Mouse (Mus musculus) naive thymus-derived CD4-positive, alpha-beta T cell, adult 2 months (primary cell): ENCODE measurements around the gene Cul4b.
"Not testable (repeated sequence)": the region's sequence is repeated elsewhere in the genome, so short reads cannot be mapped to it uniquely, and the experiment has no call there.

Experiments
- DNase-seq: peaks from one replicate; pipeline ENCODE4 v3.0.0-alpha.2; 2011; ENCODE audit warnings: low read depth

Cul4b gene

DNA sequence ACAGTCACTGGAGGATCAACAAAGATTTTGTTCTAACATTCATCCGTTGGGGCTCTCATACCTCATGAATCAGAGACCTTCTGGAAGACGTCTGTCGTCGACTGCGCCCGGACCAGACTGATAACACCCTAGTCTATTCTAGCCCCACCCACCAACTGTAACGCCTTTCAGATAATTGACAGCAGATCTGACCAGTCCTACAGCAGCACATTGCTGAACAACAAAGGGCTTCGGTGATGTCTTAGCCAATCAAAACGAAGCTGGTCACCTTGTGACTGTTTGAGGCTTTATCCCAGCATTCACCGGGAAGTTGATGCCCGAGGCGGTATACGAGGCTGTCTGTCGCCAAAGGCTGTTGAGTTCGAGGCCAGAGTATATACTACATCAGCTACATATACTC, at the start of gene Cul4b:
Cul4b (minus strand) TSS at position 119 of the 400 bp plus-strand sequence.
- DNase-seq: no peak

DNA sequence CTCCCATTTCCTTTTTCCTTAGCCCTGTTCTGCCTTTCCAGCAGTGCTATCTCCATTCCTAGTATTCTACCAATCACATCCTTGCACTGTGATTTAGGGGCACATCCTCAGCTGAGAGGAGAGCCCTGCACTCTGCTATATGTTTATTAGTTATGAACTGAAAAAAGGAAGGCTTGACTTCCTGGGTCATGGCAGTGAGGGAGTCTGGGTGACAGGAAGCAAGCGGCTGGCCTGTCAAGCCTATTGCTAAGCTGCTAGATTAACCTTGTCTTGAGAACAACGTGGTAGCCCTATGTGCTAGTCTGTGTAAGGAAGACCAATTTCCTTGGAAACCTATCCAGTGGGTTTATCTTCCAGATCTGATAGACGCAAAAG, 25.0 kb upstream of the Cul4b start:
- DNase-seq: peak; percentile 53

GRCm38 (mm10) chrX:38600177-38600994, 24.4 kb upstream of the Cul4b start, which contains the start of gene Mcts1:
Gene Mcts1, plus strand, starts transcription at chrX:38600578.
- DNase-seq: peak; percentile 85

DNA sequence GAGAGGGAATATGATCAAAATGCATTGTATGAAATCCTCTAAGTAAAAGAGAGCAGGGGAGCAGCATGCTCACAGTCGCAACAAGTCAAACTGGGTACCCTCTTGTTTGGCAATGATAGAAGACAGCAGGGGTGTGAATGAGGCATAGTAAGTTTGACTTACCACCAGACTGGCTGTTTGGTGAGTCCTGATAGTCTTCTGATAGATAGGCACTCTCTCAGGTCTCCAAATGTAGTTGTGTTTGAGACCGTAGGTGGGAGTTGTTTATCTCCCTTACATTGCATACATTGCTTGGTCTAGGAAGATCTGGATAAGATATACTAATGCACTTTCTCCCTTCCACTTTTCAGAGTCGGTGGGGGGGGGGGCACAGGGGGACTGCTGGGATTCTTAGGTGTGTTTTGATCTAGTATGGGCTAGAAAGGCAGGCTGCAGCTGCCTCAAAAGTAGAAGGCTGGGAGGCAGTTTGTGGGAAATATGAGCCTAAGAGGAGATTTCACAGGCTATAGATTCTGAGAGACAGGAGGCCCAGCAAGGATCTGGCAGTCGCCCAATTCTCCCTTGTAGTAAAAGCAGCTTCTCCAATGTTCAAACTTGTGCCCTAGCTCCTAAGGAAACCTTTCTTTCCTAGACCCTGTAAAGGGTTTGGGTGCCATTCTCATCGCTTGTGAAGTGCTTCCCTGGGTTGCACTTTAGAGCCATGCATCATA, 17.3 kb upstream of the Cul4b start:
- no peak for DNase-seq

GRCm38 (mm10) chrX:38591749-38592148, 15.8 kb upstream of the Cul4b start:
- no peak for DNase-seq

GRCm38 (mm10) chrX:38589827-38590226, 13.8 kb upstream of the Cul4b start:
- DNase-seq: no peak

- no peak for DNase-seq
Observed at GRCm38 (mm10) chrX:38583261-38583660, 7.3 kb upstream of the Cul4b start.

DNA sequence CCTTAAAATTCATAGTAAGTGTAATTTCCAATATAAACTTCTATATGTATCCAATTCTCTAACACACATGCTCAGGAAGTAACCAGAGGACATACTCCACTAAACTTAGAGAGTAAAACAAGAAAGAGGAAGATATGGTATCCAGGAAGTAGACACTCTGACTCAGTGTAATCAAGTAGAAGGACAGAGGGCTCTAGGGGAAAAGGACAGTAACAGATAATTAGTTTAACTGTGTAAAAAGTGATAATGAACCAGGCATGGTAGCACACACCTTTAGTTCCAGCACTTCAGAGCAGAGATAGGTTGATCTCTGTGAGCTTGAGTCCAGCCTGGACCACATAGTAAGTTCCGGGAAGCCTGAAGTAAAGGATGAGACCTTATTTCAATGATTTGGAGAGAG, 5.1 kb upstream of the Cul4b start:
- DNase-seq: no peak

DNA sequence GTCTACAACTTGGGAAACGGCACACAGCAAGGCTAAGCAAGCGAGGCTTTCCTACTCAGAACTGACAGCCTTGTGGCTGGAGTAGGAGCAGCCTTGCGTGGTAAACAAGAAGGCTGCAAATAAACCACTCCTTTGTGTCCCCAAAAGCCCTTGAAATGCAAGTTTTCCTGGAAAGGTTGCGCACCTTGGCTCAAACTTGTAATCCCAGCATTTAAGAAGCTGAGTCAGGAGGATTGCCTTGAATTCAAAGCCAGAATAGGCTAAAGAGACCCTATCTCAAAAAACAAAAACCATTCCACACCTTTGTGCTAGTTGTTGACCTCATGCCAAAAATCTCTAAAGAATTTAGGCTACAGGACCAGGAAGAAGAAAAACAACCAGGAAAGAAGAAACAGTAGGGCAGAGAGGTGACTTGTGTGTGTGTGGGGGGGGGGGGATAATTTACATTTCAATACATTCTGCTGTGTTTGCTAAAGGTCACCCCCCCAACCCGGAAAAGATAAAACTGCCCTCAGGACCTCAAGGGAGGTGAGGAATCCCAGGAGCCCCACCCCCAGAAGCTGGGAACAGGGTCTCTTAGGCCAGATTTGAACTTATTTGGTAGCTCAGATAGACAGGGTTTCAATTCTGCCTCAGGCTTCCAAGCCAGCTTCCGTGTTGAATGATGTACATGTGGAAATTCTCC, 9.3 kb downstream of the Cul4b start:
- no peak for DNase-seq

DNA sequence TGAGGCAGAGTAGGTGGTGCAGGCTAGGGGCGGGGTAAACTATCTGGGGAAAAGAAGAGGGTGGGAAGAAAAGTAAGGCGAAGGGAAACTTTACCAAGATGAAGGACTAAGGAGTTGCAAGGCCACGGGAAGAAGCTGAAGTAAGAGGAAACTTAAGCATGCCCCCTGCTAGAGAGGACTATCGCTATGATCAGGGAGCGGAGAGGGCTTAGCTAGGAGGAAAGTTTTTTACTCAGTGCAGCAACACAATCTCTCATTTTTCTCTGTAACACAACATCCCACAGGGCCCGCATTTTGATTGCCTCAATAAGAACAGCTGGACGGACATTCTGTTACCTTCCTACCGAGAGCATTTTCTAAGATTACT, 10.8 kb downstream of the Cul4b start:
- DNase-seq: no peak

- DNase-seq: peak; percentile 91
Observed at GRCm38 (mm10) chrX:38564542-38565175, 11.3 kb downstream of the Cul4b start.

GRCm38 (mm10) chrX:38563941-38564541, 12.0 kb downstream of the Cul4b start:
- DNase-seq: no peak

DNA sequence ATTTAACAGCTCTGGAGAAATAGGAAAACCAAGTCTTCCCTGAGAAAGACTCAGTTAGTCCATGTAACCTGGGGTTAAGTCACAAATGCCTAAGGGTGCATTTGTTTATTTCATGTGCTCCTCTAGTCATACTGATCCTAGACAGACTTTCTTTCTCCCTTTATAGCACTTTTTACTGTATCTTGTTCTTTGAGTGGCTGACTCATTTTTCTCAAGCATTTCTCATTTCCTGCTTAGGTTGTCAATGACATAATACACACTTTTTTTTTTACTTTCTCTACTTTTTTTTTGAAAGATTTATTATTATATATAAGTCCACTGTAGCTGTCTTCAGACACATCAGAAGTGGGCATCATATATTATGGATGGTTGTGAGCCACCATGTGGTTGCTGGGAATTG, 22.7 kb downstream of the Cul4b start:
- DNase-seq: no peak

- peak; percentile 59 for DNase-seq
Observed at GRCm38 (mm10) chrX:38514556-38514955, 61.4 kb downstream of the Cul4b start.

- DNase-seq: no peak
Observed at GRCm38 (mm10) chrX:38504846-38505245, 71.2 kb downstream of the Cul4b start.

GRCm38 (mm10) chrX:38502182-38502581, 73.8 kb downstream of the Cul4b start:
- peak; percentile 3 for DNase-seq

DNA sequence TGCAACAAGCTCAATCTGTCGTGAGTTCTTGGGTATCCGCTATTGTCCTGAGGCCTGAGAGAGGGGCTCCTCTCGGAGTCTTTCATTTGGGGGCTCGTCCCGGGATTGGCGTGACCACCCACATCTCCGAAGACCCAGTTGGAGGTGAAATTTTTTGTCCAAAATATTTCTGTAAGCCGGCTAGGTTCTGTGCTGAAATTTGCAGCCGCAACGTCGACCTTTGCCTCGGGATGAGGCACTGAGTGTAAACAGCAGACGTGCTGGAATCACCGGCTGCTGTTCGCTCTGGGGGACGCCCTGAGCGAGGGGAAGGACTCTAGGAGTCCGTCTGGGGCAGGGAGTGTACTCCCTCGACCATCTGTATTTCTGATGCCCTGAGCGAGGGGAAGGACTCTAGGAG, 90.5 kb downstream of the Cul4b start:
- not testable (repeated sequence) for DNase-seq
